Mouse (Mus musculus): Measurements from ENCODE around the gene Fzr1.

Gene Fzr1

DNA sequence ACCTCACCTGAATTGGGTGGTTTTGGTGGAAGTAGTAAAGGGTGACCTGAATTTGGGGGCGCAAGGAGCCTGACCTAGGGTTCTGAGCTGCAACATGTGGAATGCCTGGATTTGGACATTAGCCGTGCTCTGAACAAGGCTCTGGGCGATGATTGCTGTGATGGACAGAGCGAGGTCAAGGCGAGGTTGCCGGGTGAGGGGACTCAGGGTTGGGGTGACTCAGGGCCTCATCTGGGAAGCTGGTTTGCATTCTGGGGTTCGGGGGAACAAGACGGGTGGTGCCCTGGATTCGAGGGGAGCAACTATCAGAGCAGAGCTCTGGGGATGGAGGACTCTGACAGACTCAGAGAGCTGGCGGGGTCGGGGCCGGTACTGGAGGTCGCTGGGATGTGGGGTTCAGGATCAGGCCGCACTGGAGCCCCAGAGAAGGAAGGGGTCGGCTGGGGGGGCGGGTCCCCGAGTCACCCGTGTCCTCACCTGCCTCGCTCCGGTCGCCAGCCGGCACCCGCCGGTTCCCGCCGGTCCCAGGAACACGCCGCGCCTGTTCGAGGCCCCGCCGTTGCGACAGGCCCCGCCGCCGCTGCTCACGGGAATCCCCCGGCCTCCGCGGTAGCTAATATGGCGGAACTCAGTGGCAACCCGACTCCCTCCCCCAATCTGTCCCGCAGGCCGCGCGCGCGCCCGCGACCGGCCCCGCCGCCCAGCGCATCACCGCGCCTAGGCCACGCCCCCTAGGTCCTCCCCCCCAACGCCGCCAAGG, at the start of gene Fzr1:
Gene Fzr1 (minus strand): TSS at position 724 of the 760 bp plus-strand sequence.
- DNase-seq (ENCODE audit: low spot score) = no peak

DNA sequence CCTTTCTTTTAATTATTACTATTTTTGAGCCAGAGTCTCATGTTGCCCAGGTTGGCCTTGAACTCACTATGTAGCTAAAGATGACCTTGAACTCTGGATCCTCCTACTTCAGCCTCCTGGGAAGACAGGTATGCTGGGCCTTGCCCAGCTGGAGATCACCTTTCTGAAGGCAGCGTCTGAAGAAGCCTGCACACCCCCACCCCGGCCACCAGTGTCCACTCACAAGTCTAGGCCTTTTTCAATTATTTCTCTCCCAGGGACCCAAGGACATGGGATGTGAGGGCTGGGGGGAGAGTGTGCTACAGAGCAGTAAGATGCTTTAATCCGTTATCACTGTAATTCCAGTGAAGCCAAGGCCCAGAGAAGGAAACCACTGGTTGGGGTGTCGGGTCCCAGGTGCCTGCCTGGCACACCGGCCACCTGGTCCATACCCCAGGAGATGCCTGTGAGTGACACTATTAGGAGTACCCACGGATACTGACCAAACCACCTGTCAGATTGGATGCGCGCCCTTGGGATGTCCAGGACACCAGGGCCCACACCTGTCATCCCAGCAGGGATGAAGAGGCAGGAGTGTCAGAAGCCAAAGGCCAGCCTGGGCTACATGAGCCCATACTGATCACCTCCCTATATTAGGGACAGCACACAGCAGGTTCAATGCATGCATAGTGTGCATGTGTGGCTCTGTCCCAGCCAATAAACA, 49.6 kb upstream of the Fzr1 start:
- no peak for DNase-seq (ENCODE audit: low spot score)

DNA sequence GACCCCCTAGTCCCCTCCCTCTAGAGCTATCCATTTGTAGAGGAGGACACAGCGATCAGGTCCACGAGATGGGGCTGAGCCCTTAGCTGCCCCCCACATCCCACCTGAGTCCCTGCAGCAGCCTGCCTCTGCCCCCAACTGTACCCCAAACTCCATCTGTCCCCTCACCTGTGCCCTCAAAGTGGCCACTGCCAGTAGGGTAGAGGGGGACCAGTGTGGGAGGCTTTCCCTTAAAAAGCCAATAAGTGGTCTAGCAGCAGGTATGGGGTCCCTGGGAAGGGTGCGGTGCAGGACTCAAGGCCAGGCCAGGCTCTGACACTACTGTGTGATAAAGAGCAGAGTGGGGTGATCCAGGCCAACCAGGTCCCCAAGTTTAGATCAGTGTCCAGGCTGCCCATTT, 49.0 kb upstream of the Fzr1 start:
- no peak for DNase-seq (ENCODE audit: low spot score)

DNA sequence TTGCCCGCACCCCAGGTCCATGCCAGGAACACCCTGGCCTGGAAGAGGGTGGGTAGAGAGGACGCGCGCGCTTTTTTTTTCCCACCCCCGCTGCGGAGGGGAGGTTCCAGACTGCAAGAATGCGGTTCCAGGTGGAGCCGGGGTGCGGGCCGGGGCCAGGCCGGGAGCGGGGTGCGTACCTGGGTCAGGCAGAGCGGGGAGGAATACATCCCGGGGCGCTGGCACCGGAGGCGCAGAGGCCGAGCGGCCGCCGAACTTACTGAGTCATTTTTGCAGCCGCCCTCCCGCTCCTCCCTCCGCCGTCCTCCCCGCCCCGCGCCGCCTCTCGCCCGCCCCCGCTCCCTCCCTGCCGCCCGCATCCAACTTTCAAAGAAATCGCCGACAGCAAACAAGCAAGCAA, 48.6 kb upstream of the Fzr1 start:
- no peak for DNase-seq (ENCODE audit: low spot score)

- DNase-seq (ENCODE audit: low spot score) = no peak
These were observed 47.9 kb upstream of the Fzr1 start for GRCm38 (mm10) chr10:81426081-81426671.

- no peak for DNase-seq (ENCODE audit: low spot score)
These were observed 47.0 kb upstream of the Fzr1 start for GRCm38 (mm10) chr10:81425236-81425850.

GRCm38 (mm10) chr10:81424246-81425051, 46.1 kb upstream of the Fzr1 start:
- no peak for DNase-seq (ENCODE audit: low spot score)

DNA sequence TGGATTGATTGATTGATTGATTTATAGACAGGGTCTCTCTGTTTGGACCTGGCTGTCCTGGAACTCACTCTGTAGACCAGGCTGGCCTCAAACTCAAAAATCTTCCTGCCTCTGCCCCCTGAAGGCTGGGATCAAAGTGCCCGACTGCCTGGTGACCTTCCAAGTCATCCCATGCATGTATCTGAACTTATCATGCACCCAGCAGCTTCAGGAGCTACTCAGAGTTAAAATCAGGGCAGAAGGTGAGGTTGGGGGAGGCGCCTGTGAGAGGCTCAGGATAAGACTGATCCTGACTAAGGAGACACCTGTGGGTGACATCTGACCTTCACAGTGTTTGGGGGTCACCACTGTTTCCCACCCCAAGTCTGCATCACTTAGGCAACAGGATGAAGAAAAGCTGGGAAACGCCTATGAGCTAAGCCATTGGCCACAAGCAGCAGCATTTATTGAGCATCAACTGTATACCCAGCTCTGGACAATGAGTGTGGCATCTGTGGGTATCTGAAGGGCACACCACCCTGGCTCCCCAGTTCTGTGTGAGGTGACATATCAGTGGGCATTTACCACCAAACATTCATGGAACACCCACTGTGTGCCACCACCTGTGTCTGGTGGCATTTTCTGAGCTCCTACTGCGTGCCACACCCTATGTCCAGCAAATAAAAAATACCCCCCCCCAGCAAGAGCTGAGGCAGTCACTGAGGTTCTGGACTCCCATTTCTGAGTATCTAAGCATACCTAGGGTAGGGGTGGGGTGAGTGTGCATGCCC, 45.3 kb upstream of the Fzr1 start:
- DNase-seq (ENCODE audit: low spot score) = no peak

GRCm38 (mm10) chr10:81422661-81423217, 44.4 kb upstream of the Fzr1 start:
- DNase-seq (ENCODE audit: low spot score) = no peak

- DNase-seq (ENCODE audit: low spot score) = no peak
These were observed 43.9 kb upstream of the Fzr1 start for GRCm38 (mm10) chr10:81422191-81422590.

- no peak for DNase-seq (ENCODE audit: low spot score)
These were observed 43.4 kb upstream of the Fzr1 start for GRCm38 (mm10) chr10:81421797-81422100.

DNA sequence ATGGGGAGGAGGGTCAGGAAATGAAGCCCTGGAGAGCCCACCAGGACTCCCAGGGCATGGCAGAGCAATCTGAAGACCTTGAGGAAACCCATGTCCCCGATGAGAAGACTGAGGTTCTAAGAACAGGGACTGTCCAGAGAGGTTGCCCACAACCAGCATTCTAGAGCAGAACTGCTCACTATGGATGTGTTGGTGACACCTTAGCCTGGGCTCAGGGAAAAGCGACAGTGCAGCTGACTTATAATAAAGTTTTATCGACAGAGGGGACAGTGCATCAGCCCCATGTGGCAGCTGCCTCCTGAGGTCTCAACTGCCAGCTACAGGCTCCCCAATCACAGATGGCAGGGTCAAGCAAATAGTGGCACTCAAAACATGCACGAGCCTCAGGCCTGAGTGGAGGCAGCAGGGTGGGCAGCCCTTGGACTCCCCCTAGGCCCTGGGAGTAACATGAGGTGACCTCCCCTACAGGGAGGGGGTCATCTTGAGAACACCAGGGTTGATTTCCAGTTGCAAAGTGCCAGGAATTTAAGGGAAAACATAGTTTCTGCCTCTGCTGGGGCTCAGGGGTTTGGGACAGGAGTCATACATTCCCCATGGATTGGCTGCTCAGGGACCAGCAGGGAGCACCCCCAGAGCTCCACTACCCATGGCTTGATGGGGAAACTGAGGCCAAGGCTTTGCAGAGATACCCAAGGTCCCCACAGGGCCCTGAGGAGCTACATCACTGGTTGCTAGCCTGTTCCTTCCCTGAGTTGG, 42.9 kb upstream of the Fzr1 start:
- DNase-seq (ENCODE audit: low spot score) = no peak

- no peak for DNase-seq (ENCODE audit: low spot score)
These were observed 42.0 kb upstream of the Fzr1 start for GRCm38 (mm10) chr10:81420191-81420767.

DNA sequence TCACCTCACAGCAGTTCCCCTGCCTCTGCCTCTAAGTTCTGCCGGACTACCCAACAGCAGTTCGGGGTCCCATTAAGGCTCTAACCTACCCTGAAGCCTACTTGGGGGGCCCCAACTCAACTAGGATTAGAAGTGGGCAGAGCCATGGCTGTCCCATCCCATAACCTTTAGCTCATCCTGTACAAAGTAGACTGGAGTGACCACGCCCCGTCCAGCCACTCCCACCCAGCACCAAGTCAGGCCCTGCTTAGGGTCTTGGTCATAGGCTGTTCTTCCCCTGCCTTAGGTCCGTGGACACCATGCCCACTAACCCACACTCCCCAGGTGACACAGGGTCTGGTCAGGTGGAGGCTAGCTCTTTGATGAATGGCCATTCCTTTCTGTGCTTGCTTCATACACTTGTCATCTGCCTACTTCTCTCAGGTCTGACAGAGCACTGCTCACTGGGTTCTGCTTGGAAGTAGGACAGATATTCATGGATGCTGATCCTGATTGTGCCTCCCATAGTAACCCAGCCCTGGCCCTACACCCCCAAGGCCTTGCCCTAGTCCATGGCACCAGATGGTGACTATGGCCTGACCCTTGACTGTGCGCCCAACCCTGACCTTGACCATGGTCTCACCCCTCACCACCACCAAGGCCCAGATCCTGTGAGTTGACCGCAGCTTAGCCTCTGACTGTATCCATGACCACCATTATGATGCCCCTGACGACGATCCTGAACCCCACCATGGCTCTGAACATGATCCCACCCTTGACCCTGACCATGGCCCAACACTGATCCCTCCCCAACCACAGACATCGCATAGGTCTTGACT, 41.0 kb upstream of the Fzr1 start:
- DNase-seq (ENCODE audit: low spot score) = no peak

DNA sequence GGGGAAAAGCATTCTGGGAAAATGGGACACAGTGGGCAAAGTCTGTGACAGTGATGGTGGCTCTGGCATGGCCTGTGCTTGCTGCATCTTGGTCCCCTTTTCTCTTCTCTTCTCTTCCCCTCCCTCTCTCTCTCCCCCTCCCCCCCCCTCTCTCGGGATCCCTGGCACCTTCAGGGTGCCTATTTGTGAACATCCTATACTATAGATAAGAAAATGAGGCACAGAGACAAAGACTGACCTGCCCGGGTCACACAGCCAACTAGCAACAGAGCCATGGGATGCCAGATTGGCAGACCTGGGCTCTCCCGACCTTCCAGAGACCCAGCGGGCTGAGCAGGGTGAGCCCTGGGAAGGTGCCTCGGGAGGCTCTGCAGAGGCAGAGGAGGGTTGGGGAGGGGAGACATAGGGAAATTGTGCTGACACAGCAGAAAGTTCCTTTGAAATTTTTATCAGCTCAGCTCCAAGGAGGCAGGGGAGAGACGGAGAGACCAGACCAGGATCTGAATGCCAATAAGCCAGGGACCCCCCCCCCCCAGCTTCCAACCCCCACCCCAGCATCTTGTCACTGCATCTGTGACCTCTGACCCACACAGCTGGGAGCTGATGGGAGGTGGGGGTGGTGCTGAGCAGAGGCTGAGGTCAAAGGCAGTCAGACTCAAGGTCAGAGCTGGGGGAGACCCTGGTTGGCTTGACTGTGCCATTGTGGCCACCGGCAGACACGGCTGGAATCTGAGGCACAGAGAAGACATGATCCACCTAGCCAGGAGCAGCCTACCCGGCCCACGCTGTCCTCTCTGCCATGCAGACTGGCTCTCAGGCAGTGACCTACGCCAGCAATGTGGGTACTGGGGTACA, 40.1 kb upstream of the Fzr1 start:
- DNase-seq (ENCODE audit: low spot score) = no peak

GRCm38 (mm10) chr10:81417227-81418215, 39.2 kb upstream of the Fzr1 start:
- no peak for DNase-seq (ENCODE audit: low spot score)

Data from left cerebral cortex, adult 11 months (tissue).